Mouse (Mus musculus) frontal cortex, postnatal 25 days (tissue): Measurements from ENCODE around the gene Prdm16.

ENCODE experiments used
- DNase-seq, 2 experiments: peaks; one replicate each; pipeline ENCODE4 v3.0.0; 2022; ENCODE audit warnings: low spot score in 2 of 2

The Prdm16 gene

DNA sequence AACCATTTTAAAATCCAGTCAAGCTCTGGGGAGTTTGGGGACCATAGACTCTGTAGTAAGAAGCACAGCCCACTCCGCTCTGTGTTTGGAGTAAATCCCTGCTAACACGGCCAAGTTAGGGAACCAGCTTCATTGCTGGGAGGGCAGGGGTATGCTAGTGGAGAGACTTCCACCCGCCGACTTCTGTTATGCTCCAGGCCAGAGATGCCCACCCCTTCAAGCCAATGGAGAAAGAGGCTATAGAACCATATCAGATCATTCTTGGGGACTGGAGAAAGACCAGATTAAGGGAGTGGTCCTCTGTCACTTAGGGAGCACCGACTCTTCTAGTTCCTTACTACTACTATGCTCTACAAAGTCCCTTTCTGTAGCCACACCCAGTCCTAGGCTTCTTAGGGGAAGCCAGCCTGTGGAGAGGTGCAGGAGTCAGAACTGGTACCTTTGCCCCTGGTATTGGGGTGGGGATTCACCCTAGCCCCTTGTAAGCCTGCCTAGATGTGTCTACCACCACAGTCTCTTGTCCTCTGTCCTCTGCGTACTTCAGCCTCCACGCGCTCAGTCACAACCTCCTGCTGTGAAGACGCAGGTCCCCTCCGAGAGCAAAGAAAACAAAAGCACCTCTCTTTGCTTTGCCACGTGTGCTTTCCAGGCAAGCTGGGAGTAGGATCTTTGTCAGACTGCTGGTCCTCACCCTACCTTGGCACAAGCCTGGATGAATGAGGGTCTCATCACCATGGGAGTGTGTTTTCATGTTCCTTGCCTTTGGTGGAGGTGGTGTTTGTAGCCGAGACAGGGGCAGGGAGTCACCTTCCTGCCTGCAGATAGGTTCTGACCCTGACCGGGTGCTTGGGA lies 3.1 kb upstream of the Prdm16 start:
- no peak for DNase-seq

DNA sequence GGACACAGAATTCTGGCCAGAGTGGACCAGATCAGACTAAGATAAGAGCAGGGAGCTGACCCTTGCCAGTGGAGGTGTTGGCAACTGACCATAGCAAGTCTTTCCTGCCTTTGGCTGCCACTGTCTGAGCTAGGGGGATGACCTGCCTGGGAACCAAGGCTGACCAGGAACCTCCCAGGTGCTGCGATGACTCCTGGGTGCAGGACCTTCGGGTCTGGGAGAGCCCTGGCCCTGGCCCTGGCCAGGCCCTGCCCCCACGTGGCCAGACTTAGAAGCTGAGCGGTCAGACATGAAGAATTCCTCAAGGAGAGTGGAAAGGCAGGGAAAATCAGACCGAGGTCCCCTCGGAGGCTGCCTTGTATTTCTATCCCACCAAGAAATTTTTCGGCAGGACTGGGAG lies 2.5 kb upstream of the Prdm16 start:
- no peak for DNase-seq

DNA sequence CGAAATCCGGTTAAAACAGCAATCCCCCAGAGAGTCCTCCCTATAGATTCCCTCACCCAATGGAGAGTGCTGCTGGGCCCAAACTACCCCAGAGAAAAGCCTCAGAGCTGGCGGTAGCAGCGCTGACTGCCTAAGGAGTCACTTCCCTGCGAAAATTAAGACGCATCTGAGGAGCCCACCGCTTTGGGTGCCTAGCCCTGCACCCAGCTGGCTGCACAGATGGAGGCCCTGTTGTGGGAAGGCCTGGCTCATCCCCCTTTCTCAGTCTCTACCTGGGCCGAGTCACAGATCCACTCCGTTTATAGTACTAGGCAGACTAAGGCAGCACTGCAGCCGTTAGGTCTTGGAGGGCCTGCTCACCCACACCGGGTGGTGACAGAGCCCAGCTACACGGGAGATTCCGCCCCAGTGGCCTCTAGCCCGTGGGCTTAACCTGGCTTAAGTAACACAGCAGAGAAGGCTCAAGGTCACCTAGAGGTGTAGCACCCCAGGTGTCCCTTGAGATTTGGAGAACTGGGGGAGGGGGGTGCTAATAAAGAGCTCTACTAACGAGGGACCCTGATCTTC lies 1.7 kb upstream of the Prdm16 start:
- no peak for DNase-seq

DNA sequence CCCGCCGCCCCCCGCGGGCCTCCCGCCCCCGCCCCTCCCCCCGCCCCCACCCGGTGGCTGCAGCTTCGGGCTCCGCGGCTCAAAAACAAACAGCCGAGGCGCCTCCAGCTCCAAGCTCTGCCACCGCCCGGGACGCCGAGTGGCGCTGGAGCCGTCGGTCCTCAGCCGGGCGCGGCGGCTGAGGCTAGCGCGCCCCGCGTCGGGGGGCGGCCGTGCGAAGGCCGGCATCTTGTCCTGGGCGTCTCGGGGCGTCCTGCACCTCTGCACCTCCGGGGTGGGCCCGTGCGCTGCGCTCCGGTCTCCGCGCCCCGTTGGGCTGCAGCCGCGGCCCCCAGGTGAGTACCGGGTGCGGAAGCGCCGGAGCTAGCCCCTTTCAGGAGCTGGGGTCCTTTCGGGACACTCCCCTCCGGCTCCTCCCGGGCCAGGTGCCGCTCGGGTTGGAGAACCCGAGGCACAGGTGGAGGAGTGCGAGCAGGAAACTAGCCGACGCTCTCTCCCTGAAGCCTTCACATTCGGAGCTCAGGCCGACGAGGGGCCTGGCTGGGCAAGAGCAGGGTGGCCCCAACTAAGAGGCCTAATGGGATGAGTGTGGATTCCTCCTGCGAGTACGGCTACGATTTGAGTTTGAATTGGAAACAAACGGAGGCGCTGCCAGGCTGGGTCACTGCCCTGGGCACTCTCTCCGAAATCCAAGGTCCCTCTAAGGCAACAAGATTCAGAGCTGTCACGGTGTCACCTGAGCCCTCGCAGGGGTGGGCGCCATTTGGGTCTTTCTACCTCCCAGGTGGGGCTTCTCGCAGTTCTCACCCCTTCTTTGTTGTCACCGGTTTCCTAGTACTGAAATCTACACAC lies 1.0 kb upstream of the Prdm16 start:
- DNase-seq: no peak

DNA sequence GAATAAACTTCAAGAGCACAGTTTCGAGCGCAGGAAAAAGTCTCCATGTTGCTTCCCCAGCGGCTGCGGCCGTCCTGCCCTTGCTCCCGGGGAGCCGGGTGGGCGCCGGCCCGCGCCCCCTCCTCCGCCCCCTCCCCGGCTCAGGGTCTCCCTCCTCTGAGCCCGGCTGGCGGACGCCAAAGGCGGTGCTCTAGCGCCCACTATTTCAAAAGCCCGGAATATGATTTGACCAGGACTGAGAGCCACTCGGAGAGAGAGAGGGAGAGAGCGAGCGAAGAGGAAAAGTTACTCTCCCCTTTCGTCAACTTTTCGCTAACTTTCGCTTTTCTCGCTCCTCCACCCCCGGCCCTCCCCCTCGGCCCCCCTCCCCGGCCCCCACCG lies 630 bp downstream of the Prdm16 start:
- DNase-seq: no peak

DNA sequence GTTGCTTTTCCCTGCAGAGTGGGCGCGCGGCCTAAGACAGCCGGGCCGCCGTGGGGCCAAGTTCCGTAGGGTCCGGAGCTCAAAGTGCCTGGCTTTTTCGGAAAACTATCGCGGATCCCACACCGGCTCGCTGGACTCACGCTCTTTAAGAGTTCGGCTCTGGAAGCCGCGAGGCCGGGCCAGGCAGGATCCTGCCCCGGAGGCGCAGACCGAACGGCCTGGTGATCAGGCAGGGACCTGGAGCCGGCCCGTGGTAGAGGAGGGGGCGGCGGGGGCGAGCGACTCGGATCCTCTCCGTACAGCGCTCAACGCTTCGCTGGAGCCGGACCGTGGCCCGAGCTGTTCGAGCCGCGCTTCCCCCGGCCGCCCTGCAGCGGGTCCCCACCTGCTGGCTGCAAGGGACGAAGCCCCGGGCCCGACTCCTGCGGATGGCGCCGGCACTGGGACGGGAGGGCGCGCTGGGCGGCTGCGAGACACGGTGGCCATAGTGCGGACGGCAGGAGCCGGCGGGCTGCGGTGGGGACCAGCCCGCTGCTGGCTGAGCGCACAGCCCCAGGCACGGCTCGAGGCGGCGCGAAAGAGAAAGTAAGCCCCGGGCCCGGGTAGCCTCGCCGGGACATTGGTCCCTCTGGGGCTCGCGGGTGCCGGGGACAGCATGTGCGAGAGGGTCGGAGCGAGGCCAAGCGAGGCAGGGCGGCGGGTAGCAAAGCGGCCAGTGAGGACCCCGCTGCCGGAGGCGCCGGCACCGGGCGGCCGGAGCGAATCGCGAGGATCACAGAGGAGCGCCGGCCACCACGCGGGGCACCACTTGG lies 1.2 kb downstream of the Prdm16 start:
- no peak for DNase-seq

DNA sequence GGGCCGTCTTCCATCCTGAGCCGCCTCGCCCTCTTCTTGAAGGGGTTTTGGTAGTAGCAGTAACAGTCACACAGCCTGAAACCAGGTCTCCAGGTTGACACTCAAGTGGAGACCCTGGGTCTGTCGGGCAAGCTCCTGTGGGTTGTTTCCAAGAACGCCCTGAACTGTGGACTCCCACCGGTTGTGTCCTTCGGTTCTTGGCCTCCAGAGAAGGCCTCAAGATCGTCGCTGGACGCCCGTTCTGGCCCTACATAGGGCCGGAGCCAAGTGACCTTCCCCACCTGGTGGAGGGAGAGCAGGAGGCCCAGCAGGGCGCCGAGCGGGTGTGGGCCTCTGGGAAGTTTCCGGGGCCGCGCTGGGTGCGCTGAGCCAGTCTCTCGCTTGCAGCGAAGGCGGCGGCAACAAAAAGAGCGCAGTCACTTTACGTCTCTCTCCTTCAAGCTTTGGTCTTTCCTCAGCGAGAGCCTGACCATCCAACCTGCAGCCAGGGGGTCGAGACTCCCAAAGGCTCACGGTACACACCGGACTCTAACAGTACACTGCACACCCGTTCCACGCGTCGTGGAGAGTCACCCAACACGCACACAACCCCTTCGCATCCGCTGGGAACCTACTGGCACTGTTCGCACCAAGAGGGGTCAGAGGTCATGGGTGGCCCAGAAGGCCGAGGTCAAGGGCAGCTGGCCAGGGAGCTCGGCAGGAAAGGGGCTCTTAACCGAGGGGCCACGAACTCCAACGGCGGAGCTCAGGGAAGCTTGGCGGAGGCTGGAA lies 2.0 kb downstream of the Prdm16 start:
- DNase-seq: no peak

DNA sequence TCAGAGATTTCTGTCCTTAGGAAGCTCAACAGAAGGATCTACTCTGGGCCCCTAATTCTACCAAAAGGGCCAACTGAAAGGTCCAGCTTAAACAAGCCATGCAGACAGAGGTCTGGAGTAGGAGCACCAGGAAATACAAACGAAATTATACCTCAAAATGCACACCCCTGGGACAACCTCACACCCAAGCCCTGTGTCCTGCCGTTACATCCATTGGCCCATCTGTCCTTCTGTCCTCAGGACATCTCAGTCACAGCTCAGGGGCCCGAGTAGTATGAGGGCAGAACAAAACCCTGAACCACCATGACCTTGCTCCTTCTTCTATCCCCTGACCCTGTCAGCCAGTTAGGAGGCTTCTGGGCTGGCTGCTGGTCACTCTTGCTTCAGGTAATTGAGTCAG lies 2.7 kb downstream of the Prdm16 start:
- DNase-seq: no peak

DNA sequence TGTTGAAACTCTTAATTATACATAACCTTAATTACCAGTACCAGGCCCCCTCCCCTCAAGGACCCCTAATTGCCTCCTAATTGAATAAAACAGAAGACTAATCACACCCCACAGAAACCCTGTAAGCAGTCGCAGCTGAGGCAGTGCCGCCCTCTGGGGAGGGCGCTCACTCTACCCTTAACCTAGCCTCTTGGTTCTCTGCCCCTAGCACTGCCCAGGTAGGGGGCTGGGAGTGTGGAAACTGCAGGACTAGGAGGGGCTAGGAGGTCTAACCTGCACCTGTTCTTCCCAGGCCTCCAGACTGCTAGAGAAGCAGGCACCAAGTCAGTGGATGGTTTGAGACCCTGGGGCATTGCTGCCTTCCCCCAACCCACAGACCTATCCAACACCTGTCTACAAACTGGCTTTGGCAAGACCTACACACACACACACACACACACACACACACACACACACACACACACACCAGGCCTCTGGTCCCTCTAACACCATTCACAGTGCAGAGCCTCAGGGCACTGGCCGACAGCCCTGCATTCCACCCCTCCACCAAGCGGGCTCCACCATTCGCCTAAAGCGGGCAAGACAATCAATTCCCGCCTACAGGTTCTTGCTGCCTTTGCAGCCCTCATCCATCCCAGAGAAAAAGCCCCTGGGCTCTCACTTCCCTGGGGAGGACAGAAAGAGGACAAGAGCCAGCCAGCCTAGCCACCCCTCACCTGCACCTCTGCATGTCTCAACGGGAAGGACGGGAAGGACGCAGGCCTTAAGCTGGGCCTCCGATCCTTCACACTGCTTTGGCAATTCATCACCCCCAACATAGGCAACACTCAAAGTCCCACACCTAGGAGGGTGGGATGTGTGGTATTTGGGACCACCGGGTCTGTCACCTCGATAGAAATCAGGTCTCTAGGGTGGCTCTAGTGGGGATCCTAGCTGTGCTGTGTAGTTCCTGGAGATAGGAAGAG lies 3.6 kb downstream of the Prdm16 start:
- no peak for DNase-seq

DNA sequence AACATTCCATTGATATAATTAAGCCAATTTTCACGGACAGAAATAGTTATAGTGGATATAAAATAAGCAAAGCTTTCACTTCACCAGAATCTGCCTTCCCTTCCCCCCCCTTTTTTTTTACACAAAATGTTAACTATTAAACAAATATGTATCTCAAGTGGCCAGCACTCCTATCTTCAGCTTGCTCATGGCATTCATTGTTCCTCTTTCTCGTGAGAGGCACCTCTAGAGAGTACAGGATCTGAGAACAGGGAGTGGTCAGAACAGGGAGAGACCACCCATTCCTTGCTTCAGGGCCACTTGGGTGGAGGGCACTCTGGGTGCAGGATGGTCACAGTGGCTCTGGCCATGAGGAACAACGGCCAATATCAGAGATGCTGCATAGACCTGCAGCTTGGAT lies 5.9 kb downstream of the Prdm16 start:
- no peak for DNase-seq

DNA sequence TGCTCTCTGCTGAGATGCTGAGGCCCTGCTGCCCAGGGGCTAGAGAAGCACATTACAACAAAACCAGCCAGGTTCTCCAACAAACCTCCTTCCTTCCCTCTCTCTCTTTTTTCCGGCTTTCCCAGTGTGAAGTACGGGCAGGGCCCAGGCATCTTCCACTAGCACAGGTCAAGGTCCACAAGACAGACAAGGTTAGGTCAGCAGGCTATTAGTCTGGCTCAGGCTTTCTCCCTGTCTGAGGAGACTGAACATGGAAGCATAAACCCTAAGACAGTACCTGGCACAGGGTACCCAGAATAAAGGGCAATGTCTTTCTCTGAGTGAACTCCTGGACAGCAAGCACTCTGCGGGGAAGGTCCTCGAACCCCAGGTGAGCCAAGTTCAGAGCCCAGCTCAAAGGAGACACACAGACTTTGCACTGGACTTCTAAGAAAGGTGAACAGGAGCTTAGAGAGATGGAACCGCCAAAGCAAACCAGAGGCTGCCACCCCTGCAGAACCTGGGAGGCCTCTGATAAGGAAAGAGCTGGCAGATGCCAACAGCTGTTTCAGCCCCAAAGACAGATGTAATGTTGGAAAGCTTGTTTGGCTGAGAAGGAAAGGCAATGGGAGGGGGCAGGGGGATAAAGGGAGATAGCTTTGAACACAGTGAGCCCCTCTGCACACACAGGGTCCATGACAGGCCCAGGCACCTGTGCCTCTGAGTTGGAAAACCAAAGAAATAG lies 9.1 kb downstream of the Prdm16 start:
- DNase-seq: no peak

DNA sequence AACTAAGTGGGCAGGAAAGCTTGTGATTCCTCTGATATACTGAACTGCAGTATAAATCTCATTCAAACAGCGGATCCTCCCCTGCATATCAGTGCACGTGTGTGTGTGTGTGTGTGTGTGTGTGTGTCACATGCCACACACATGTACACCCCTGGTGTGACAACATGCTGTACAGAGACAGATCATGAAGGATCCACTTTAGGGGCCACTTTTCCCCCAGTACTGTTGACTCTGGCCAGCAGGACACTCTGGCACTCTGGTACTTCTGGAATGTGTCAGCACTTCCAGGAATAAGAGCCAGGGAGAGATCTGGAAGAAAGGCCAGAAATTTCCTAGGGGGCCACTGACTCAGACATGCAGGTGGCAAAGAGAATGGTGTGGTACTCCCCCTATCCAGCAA lies 10.4 kb downstream of the Prdm16 start:
- no peak for DNase-seq

DNA sequence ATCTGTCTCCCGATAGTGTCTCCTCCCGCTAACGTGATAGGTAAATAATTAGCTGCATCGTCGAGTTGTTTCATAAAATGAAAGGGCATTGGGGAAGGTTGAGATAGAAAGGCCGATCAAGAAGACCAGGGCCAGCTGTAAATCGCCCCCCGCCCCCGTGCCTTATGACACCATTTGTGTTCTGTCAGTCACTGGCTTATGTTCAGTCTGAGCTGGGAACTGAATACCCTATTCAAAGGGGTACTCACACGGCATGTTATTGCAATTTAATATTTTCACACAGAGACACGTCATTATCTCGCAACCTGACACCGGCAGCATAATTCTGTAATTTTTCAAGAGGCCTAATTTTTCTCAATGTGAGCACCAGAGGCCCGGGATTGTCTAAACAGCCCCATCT lies 11.0 kb downstream of the Prdm16 start:
- DNase-seq: no peak

DNA sequence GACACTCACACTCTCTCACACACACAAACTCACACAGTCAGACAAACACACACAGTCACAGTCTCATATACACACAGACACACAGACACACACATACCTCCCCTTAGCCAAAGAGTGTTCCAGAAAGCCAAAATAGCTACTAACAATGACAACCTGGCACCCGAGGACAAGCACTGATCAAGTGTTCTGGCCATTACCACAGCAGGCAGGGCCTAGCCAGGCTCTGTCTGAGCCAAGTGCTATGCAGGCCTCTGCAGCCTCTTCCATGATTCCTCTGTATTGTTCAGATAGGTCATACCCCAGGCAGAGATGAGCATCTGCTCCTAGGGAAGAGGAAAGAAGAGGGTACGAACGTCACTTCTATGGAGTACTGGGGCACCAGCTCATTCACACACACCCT lies 13.4 kb downstream of the Prdm16 start:
- no peak for DNase-seq

DNA sequence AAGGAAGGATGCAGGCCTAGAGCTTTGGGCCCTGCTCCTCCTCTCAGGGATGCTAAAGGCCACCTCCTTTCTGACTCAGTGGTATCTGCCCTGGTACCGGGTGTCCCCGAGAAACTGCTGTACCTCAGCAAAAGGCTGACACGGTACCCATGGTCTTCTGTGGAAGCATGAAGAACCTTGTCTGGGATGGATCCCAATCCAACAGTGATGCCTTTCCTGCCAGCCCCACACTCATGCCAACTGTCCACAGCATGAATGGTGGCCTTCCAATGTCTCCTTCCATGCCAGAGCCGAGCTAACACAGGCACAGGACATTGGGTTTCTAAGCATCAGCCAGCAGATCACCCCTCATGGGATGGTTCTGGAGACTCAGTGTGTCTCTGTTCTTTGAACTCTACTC lies 14.2 kb downstream of the Prdm16 start:
- DNase-seq: no peak

DNA sequence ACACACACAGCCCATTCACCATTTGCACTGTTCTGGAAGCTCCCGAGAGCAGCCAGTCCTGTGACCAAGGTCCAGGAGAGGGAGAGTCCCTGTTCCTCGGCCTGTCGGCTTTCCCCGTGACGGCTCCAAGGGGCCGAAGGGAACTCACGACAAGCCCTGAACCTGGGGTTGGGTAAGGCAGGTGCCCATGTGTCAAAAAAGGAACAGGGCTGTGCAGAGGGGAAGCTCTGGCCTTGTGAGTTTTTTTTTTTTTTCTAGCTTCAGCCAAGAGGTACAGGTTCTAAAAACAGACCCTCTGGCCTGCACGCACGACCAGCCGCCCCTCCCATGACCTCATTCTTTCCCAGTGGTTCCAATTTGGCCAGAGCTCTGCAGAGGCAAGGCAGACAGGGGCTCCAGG lies 25.5 kb downstream of the Prdm16 start:
- DNase-seq: no peak

DNA sequence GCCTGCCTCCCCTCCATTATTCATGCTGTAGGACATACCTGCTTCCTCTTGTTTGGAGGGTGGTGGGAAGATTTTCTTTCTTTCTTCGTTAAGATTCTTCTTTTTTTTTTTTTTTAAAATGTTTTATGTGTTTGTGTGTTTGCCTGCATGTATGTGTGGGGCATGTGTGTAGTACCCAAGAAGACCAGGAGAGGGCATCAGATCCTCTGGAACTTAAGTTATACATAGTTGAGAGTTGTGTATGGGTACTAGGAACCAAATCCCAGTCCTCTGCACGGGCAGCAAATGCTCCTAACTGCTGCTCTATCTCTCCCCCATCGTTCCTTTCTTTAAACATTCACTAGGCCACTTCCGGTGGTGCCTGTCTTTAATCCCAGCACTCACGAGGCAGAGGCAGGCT lies 28.9 kb downstream of the Prdm16 start:
- no peak for DNase-seq

DNA sequence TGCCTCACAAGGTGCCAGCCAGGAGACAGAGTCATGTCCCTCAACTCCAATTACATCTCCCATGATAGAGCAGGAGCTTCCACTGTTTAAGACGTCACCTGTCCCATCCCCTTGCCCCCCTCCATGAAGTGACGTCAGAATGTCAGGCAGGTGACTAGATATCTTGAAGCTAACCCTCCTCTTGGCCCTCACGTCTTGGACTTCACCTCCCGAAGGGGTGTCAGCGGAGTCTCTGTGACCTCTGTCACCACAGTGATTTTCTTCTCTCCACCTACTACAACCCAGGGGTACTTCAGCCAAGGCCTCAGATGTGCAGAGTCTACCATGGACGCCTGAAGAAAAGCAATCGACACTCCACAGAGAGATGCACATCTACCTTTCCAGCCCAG lies 32.2 kb downstream of the Prdm16 start:
- no peak for DNase-seq

DNA sequence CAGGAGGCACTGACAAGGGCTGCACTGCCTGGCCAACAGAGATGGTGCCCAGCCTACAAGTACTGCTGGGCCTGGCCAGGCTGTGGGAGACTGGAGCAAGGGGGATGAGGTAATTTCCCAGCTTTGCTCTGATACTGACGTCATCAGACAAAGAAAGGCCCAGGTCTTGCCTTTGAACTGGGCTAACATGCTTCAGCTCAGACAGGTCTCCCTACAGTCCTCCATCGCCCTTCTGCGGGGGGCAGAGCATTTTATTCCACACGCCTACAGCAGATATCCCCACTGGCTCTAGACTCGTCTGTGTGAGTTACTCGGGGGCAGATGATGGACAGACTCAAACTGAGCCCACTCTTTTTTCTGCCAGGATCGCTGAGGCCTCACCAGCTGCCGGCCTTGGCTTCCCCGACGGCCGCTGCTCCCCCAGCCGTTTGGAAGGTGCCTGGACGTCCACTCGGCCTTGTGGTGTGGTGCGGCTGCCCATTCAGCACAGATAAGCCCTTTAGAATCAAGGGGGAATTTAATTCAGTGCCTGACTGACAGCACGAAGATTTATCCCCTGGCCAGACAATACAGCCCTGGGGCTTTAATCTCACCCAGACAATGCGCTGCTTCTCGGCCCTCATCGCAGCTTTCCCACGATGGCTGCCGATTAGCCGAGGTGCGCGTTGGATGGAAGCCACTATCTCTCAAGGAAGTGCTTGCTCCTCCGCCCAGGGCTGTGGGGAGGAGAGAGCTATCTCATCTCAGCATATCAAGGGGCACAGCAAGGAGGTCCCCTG lies 32.8 kb downstream of the Prdm16 start:
- DNase-seq: no peak
